Mouse (Mus musculus) kidney, postnatal 25 days (tissue): Measurements from ENCODE around the gene Ahcyl1.

Source experiments
- DNase-seq, 2 experiments: peaks; one replicate each; pipeline ENCODE4 v3.0.0; 2021; ENCODE audit warnings: mixed read lengths in 2 of 2

Ahcyl1 gene

GRCm38 (mm10) chr3:107703675-107704370 is 7.5 kb upstream of the Ahcyl1 start:
- DNase-seq: no peak

GRCm38 (mm10) chr3:107701767-107702394 is 5.5 kb upstream of the Ahcyl1 start:
- DNase-seq: no peak

GRCm38 (mm10) chr3:107700625-107701024 is 4.3 kb upstream of the Ahcyl1 start:
- no peak for DNase-seq

GRCm38 (mm10) chr3:107696910-107697309 is 550 bp upstream of the Ahcyl1 start:
- DNase-seq: no peak

GRCm38 (mm10) chr3:107695219-107695947 is 977 bp downstream of the Ahcyl1 start:
- DNase-seq: no peak

GRCm38 (mm10) chr3:107694256-107694900 is 2.0 kb downstream of the Ahcyl1 start:
- DNase-seq: no peak

GRCm38 (mm10) chr3:107690366-107690765 is 6.0 kb downstream of the Ahcyl1 start:
- no peak for DNase-seq

- no peak for DNase-seq
Measured at GRCm38 (mm10) chr3:107689245-107689644, 7.1 kb downstream of the Ahcyl1 start.

- no peak for DNase-seq
Measured at GRCm38 (mm10) chr3:107688236-107688635, 8.1 kb downstream of the Ahcyl1 start.

- DNase-seq: no peak
Measured at GRCm38 (mm10) chr3:107686276-107686977, 9.9 kb downstream of the Ahcyl1 start.

GRCm38 (mm10) chr3:107685652-107686051 is 10.7 kb downstream of the Ahcyl1 start:
- DNase-seq: no peak

GRCm38 (mm10) chr3:107683587-107683986 is 12.8 kb downstream of the Ahcyl1 start:
- DNase-seq: no peak

- peak; percentile 39 to 69 for DNase-seq
Measured at GRCm38 (mm10) chr3:107680790-107681576, 15.4 kb downstream of the Ahcyl1 start.

- DNase-seq: no peak
Measured at GRCm38 (mm10) chr3:107671509-107671908, 24.9 kb downstream of the Ahcyl1 start.

- no peak for DNase-seq
Measured at GRCm38 (mm10) chr3:107670500-107670899, 25.9 kb downstream of the Ahcyl1 start.

- no peak for DNase-seq
Measured at GRCm38 (mm10) chr3:107668786-107669185, 27.6 kb downstream of the Ahcyl1 start.

GRCm38 (mm10) chr3:107667426-107667825 is 28.9 kb downstream of the Ahcyl1 start:
- no peak for DNase-seq

- DNase-seq: no peak
Measured at GRCm38 (mm10) chr3:107664641-107665040, 31.7 kb downstream of the Ahcyl1 start.

- no peak for DNase-seq
Measured at GRCm38 (mm10) chr3:107659000-107659399, 37.4 kb downstream of the Ahcyl1 start.

- peak in 1 of 2 experiments; percentile 50 for DNase-seq
Measured at GRCm38 (mm10) chr3:107656888-107657287, 39.5 kb downstream of the Ahcyl1 start.

- DNase-seq: no peak
Measured at GRCm38 (mm10) chr3:107656151-107656550, 40.2 kb downstream of the Ahcyl1 start.

GRCm38 (mm10) chr3:107655491-107655890 is 40.9 kb downstream of the Ahcyl1 start:
- DNase-seq: peak in 1 of 2 experiments; percentile 29
